In genomic region chr11:117915341-117915740, GRCm38 (mm10) we compare ENCODE assay signal across 12 mouse cellular contexts. TPM values are rescaled to one million over a fixed set of nuclear protein-coding genes. Genes with fewer than 3 reads are reported as not detected.
DNase-seq lines count a peak whose midpoint lies in the region; ATAC-seq and TF ChIP-seq lines count a peak whose summit lies in the region.
"Had no signal": no experiment of that assay in that cellular context is flagged by ENCODE, and none has a peak within 500 bp of the region (broad histone marks: within the 10 kb centered on the region; RNA-seq: fewer than 3 reads in every experiment).

No protein-coding gene starts in this region.

- no peaks in the 10 kb centered on the region for H3K9me3 ChIP-seq in stomach, postnatal 0 days (ENCODE audit: control insufficient read depth, low read length)
- H3K9me3 ChIP-seq in embryonic facial prominence, embryonic 10.5 days: peaks cover 9% of the 10 kb centered on the region; the same call in 1 of the 2 replicates
- no peaks in the 10 kb centered on the region for H3K9me3 ChIP-seq in forebrain, embryonic 15.5 days

- no peaks in the 10 kb centered on the region for H3K27me3 ChIP-seq in kidney, adult 2 months (replicated peaks; ENCODE audit: control insufficient read depth, insufficient read depth, low read length)
- H3K27me3 ChIP-seq in stomach, postnatal 0 days (ENCODE audit: control insufficient read depth, insufficient read depth, low read length): no peaks in the 10 kb centered on the region
- H3K27me3 ChIP-seq in embryonic facial prominence, embryonic 10.5 days (replicated peaks; ENCODE audit: low read depth, poor library complexity, severe bottlenecking): peaks cover 30% of the 10 kb centered on the region
- H3K27me3 ChIP-seq in forebrain, embryonic 15.5 days: no peaks in the 10 kb centered on the region

- no peak overlapping the region for H3K4me2 ChIP-seq in stomach, postnatal 0 days (replicated peaks; ENCODE audit: low read depth)
- H3K4me2 ChIP-seq in forebrain, embryonic 15.5 days (replicated peaks): no peak overlapping the region

- no peak for DNase-seq in kidney, adult 2 months
- DNase-seq in kidney, postnatal 10 days: no peak
- DNase-seq in thymus, postnatal 14 days: peak; percentile 56
- DNase-seq in thymus, postnatal 0 days (ENCODE audit: low spot score): no peak
- DNase-seq in T-cell, adult 2 months (ENCODE audit: low spot score): peak; percentile 29
- no peak for DNase-seq in stomach, postnatal 0 days (ENCODE audit: low spot score)
- no peak for DNase-seq in embryonic facial prominence, embryonic 10.5 days (ENCODE audit: low spot score)
- DNase-seq: heart, postnatal 14 days; kidney, adult 8-10 months had no signal

- no peak overlapping the region for H3K9ac ChIP-seq in stomach, postnatal 0 days (ENCODE audit: low read length)
- H3K9ac ChIP-seq in forebrain, embryonic 15.5 days (replicated peaks): no peak overlapping the region
- H3K9ac ChIP-seq: liver, embryonic 15.5 days had no signal

- no peaks in the 10 kb centered on the region for H3K36me3 ChIP-seq in kidney, adult 2 months (ENCODE audit: control insufficient read depth, insufficient read depth, low read length)
- H3K36me3 ChIP-seq in stomach, postnatal 0 days (ENCODE audit: control insufficient read depth, insufficient read depth, low read length): no peaks in the 10 kb centered on the region
- no peaks in the 10 kb centered on the region for H3K36me3 ChIP-seq in embryonic facial prominence, embryonic 10.5 days (replicated peaks)
- H3K36me3 ChIP-seq in forebrain, embryonic 15.5 days: no peaks in the 10 kb centered on the region

- peak; percentile 57 for TF ChIP-seq CTCF in kidney, adult 2 months (conservative IDR thresholded peaks at IDR 0.05; ENCODE audit: insufficient read depth, insufficient read length, low read depth, low read length)
- peak; percentile 62 for TF ChIP-seq CTCF in stomach, postnatal 0 days (IDR thresholded peaks at IDR 0.05; ENCODE audit: low read depth)

- no peak for ATAC-seq in stomach, postnatal 0 days (ENCODE audit: low FRiP score, low TSS enrichment)
- ATAC-seq in forebrain, embryonic 15.5 days (replicated peaks): no peak

- no peak overlapping the region for H3K4me3 ChIP-seq in kidney, adult 2 months (ENCODE audit: insufficient read depth, low read depth, low read length)
- H3K4me3 ChIP-seq in stomach, postnatal 0 days (ENCODE audit: low read depth, low read length): no peak overlapping the region
- no peak overlapping the region for H3K4me3 ChIP-seq in embryonic facial prominence, embryonic 10.5 days
- no peak overlapping the region for H3K4me3 ChIP-seq in forebrain, embryonic 15.5 days
- H3K4me3 ChIP-seq: liver, embryonic 15.5 days had no signal

- H3K4me1 ChIP-seq in kidney, adult 2 months (ENCODE audit: control insufficient read depth, insufficient read depth, low read length): no peaks in the 10 kb centered on the region
- H3K4me1 ChIP-seq in stomach, postnatal 0 days (replicated peaks; ENCODE audit: control insufficient read depth, insufficient read depth): no peaks in the 10 kb centered on the region
- peaks cover 37% of the 10 kb centered on the region for H3K4me1 ChIP-seq in embryonic facial prominence, embryonic 10.5 days
- no peaks in the 10 kb centered on the region for H3K4me1 ChIP-seq in forebrain, embryonic 15.5 days

- WGBS in kidney, adult 2 months: 64% methylated on average over 1 of the region's 1 CpGs
- WGBS in stomach, postnatal 0 days: 70% methylated on average over 1 of the region's 1 CpGs
- WGBS in embryonic facial prominence, embryonic 10.5 days: 57% methylated on average over 1 of the region's 1 CpGs
- 57% methylated on average over 1 of the region's 1 CpGs for WGBS in forebrain, embryonic 15.5 days

- TF ChIP-seq POLR2A in kidney, adult 2 months (IDR thresholded peaks at IDR 0.05; ENCODE audit: low read depth, low read length): no peak

- H3K27ac ChIP-seq in kidney, adult 2 months (ENCODE audit: insufficient read depth, low read depth, low read length): no peak overlapping the region
- H3K27ac ChIP-seq in stomach, postnatal 0 days (replicated peaks): no peak overlapping the region
- no peak overlapping the region for H3K27ac ChIP-seq in embryonic facial prominence, embryonic 10.5 days (replicated peaks)
- H3K27ac ChIP-seq in forebrain, embryonic 15.5 days (replicated peaks): no peak overlapping the region

- no peak for TF ChIP-seq EP300 in stomach, postnatal 0 days (optimal IDR thresholded peaks at IDR 0.05)

RNA-seq across cellular contexts. Expression of gene Tha1, which starts 42.1 kb away (rescaled TPM):
- 14.9 and 20.1 TPM in 2 replicates for polyA plus RNA-seq in kidney, adult 2 months (2012; rRNA removed)
- 9.0 and 9.4 TPM in 2 replicates for polyA plus RNA-seq in thymus, postnatal 0 days (2015; fragmentation: Nextera tagmentation; extraction: Ambion mirVana)
- polyA plus RNA-seq in stomach, postnatal 0 days (2015; fragmentation: Nextera tagmentation; extraction: Ambion mirVana): 5.7 and 6.5 TPM in 2 replicates
- 2.5 and 3.1 TPM in 2 replicates for polyA plus RNA-seq in embryonic facial prominence, embryonic 10.5 days (2016; fragmentation: Nextera tagmentation; extraction: Ambion mirVana)
- polyA plus RNA-seq in forebrain, embryonic 15.5 days (2015; fragmentation: Nextera tagmentation; extraction: Ambion mirVana): 3.1 and 3.6 TPM in 2 replicates

RNA-seq across cellular contexts. Expression of gene Socs3, which starts 54.5 kb away (rescaled TPM):
- 4.3 and 5.0 TPM in 2 replicates for polyA plus RNA-seq in kidney, adult 2 months (2012; rRNA removed)
- polyA plus RNA-seq in thymus, postnatal 0 days (2015; fragmentation: Nextera tagmentation; extraction: Ambion mirVana): 25.8 and 26.7 TPM in 2 replicates
- 13.5 and 15.7 TPM in 2 replicates for polyA plus RNA-seq in stomach, postnatal 0 days (2015; fragmentation: Nextera tagmentation; extraction: Ambion mirVana)
- polyA plus RNA-seq in embryonic facial prominence, embryonic 10.5 days (2016; fragmentation: Nextera tagmentation; extraction: Ambion mirVana): 13.6 and 16.7 TPM in 2 replicates
- polyA plus RNA-seq in forebrain, embryonic 15.5 days (2015; fragmentation: Nextera tagmentation; extraction: Ambion mirVana): 14.2 and 15.1 TPM in 2 replicates

RNA-seq across cellular contexts. Expression of gene Tmem235, which starts 54.8 kb away (rescaled TPM):
- 0.08 and 0.10 TPM in 2 replicates for polyA plus RNA-seq in kidney, adult 2 months (2012; rRNA removed)
- not detected in 2 replicates for polyA plus RNA-seq in thymus, postnatal 0 days (2015; fragmentation: Nextera tagmentation; extraction: Ambion mirVana)
- not detected in 2 replicates for polyA plus RNA-seq in stomach, postnatal 0 days (2015; fragmentation: Nextera tagmentation; extraction: Ambion mirVana)
- polyA plus RNA-seq in embryonic facial prominence, embryonic 10.5 days (2016; fragmentation: Nextera tagmentation; extraction: Ambion mirVana): 0.10 TPM in 1 of 2 replicates, not detected in the other
- polyA plus RNA-seq in forebrain, embryonic 15.5 days (2015; fragmentation: Nextera tagmentation; extraction: Ambion mirVana): not detected in 2 replicates
- polyA plus RNA-seq: liver, embryonic 15.5 days; stomach, embryonic 14.5 days had no signal

Comparison
In these comparisons a context has a peak if more than half of its experiments do, and no peak if none do; other contexts are left out.
1. DNase-seq: peak in thymus, postnatal 14 days (single experiment) and T-cell, adult 2 months (single experiment); none in kidney, adult 2 months (single experiment), kidney, postnatal 10 days (single experiment), thymus, postnatal 0 days (single experiment), stomach, postnatal 0 days (single experiment) and embryonic facial prominence, embryonic 10.5 days (single experiment).